Mouse (Mus musculus) midbrain, embryonic 11.5 days (tissue): ENCODE measurements around the gene Paqr7. TPM values are rescaled to one million over a fixed set of nuclear protein-coding genes. Genes with fewer than 3 reads are reported as not detected.

Experiments used
- ATAC-seq: fragments of 200-750 bp; cut with Nextera tagmentation; 2 replicates; pipeline ENCODE4 v1.8.0; 2017; ENCODE audit warnings: moderate TSS enrichment, moderate library complexity; ENCODE audit not compliant: low FRiP score
- DNase-seq: peaks from one replicate; pipeline ENCODE4 v3.0.0; 2015; ENCODE audit warnings: low spot score; ENCODE audit errors: missing footprints
- H3K27ac ChIP-seq: fragments of 300-500 bp; sonication (generic); 2 replicates; pipeline ENCODE4 v1.5.1; 2014; ENCODE audit warnings: low read depth, low read length
- H3K27me3 ChIP-seq: fragments of 300-500 bp; sonication (generic); 2 replicates; pipeline ENCODE4 v1.6.1; 2014; ENCODE audit warnings: mild to moderate bottlenecking, low read length, moderate library complexity, mixed read lengths; ENCODE audit not compliant: control insufficient read depth, insufficient read depth
- H3K36me3 ChIP-seq: fragments of 300-500 bp; sonication (generic); 2 replicates; pipeline ENCODE4 v1.6.1; 2014; ENCODE audit warnings: mild to moderate bottlenecking, low read length, moderate library complexity, mixed read lengths; ENCODE audit not compliant: control insufficient read depth, insufficient read depth
- H3K4me1 ChIP-seq: fragments of 300-500 bp; sonication (generic); 2 replicates; pipeline ENCODE4 v1.6.1; 2014; ENCODE audit warnings: low read length; ENCODE audit not compliant: control insufficient read depth, insufficient read depth
- H3K4me2 ChIP-seq: fragments of 300-500 bp; sonication (generic); 2 replicates; pipeline ENCODE4 v1.6.1; 2014; ENCODE audit warnings: mild to moderate bottlenecking, moderate library complexity
- H3K4me3 ChIP-seq: fragments of 300-500 bp; sonication (generic); 2 replicates; pipeline ENCODE4 v1.5.1; 2014; ENCODE audit warnings: low read depth, low read length
- H3K9ac ChIP-seq: fragments of 300-500 bp; sonication (generic); 2 replicates; pipeline ENCODE4 v1.6.1; 2014; ENCODE audit warnings: low read length
- H3K9me3 ChIP-seq: fragments of 300-500 bp; sonication (generic); 2 replicates; pipeline ENCODE4 v1.6.1; 2016; ENCODE audit warnings: low read length; ENCODE audit not compliant: control insufficient read depth
- WGBS: fragments of 180-500 bp; shearing (Covaris S2); extraction: QIAGEN DNeasy Blood & Tissue Kit; methylation state at CpG from one replicate; pipeline ENCODE4 v1.1.7; 2014; 5-methylcytosine and 5-hydroxymethylcytosine counted together
- polyA plus RNA-seq: library from polyadenylated mRNA; unstranded; fragments of >200 nt; fragmentation: Nextera tagmentation; extraction: Ambion mirVana; gene quantifications from 2 replicates; pipeline ENCODE4 v1.2.1, GENCODE M21; 2014

The Paqr7 gene
- polyA plus RNA-seq, 1 experiment from 2014 or later = 1.3 TPM

GRCm38 (mm10) chr4:134534124-134534886, 37.8 kb downstream of the Paqr7 start:
- ATAC-seq (peak; percentile 28), DNase-seq (peak; percentile 94)
- no peaks in the 10 kb centered on the region for H3K27me3 ChIP-seq
- peak overlapping the region; percentile 95 for H3K4me2 ChIP-seq
- peaks cover 13% of the 10 kb centered on the region for H3K4me1 ChIP-seq
- peak overlapping the region; percentile 64 for H3K27ac ChIP-seq
- peaks cover 16% of the 10 kb centered on the region for H3K36me3 ChIP-seq
- H3K9me3 ChIP-seq = no peaks in the 10 kb centered on the region
- under 1% methylated on average over 57 of the region's 57 CpGs for WGBS
- H3K4me3 ChIP-seq = peak overlapping the region; percentile 90
- H3K9ac ChIP-seq = peak overlapping the region; percentile 82

GRCm38 (mm10) chr4:134534932-134535786, 38.7 kb downstream of the Paqr7 start, which contains the start of gene Mtfr1l:
Gene Mtfr1l, minus strand, starts transcription at chr4:134535387.
- under 1% methylated on average over 71 of the region's 71 CpGs for WGBS
- H3K4me3 ChIP-seq = peak within 1 kb of the TSS; percentile 90

DNA sequence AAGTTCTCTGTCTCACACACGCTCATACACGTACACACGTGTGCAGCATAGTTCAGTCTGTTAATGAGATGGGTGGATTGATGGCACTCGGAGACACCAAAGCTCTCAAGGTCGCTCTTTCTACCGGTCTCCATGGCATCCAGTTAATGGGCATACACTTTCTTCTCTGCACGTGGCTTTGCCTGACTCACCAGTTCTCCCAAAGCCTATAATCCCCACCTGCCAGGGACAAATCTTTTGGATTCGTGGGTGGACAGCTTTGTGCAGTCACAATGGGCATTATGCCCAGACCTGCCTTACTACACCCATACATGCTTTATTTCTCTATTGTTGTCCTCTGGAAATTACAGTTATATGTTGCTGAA, 39.3 kb downstream of the Paqr7 start:
- 15% methylated on average over 8 of the region's 8 CpGs for WGBS
- 0 out of 2 replicates have a peak, but pooled peaks cover 5% of the 10 kb centered on the region for H3K36me3 ChIP-seq
- H3K4me2 ChIP-seq = peak overlapping the region; percentile 95
- H3K27me3 ChIP-seq = no peaks in the 10 kb centered on the region
- H3K27ac ChIP-seq = no peak overlapping the region
- ATAC-seq = no peak; the same call in 1 of the 2 replicates
- peak overlapping the region; percentile 90 for H3K4me3 ChIP-seq
- H3K9ac ChIP-seq = peak overlapping the region; percentile 69
- DNase-seq = no peak
- no peaks in the 10 kb centered on the region for H3K9me3 ChIP-seq
- H3K4me1 ChIP-seq = peaks cover 13% of the 10 kb centered on the region

More at GRCm38 (mm10) chr4:134534932-134535786, 38.7 kb downstream of the Paqr7 start, which contains the start of gene Mtfr1l:
- DNase-seq (peak; percentile 99), ATAC-seq (peak; percentile 98)
- Histone ChIP-seq H3K27ac (peak within 1 kb of the TSS; percentile 64), H3K27me3 (no peaks in the 10 kb centered on the region), H3K9me3 (no peaks in the 10 kb centered on the region), H3K36me3 (peaks cover 9% of the 10 kb centered on the region; the same call in 1 of the 2 replicates), H3K4me1 (peaks cover 13% of the 10 kb centered on the region), H3K4me2 (peak within 1 kb of the TSS; percentile 95), H3K9ac (peak within 1 kb of the TSS; percentile 82)

- 87% methylated on average over 10 of the region's 10 CpGs for WGBS
- no peak overlapping the region for H3K9ac ChIP-seq
- ATAC-seq = no peak
- no peaks in the 10 kb centered on the region for H3K9me3 ChIP-seq
- no peak for DNase-seq
- H3K27ac ChIP-seq = no peak overlapping the region
- peaks cover 8% of the 10 kb centered on the region for H3K36me3 ChIP-seq
- no peak overlapping the region for H3K4me2 ChIP-seq
- H3K4me3 ChIP-seq = no peak overlapping the region
- peaks cover 5% of the 10 kb centered on the region for H3K4me1 ChIP-seq
- H3K27me3 ChIP-seq = no peaks in the 10 kb centered on the region
Observed at GRCm38 (mm10) chr4:134538997-134539580, 42.6 kb downstream of the Paqr7 start.

DNA sequence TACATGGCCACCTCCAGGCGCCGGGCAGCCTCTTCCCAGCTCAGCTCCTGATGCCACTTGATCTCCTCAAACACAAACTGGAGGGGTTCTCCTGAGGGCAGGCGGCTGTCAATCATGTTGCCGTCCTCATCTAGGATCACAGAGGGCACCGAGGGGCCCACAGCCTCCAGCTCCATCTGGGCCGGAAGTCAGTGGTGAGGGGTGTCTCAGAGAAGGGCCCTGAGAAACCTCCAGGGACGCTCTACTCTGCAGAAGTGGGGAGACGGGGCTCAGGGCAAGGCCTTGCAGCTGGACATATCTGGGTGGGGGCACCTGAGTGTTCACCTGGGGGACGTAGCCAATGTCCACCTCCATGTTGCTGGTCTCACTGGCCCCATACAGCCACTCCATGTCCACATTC, 46.2 kb downstream of the Paqr7 start:
- no peak overlapping the region for H3K4me2 ChIP-seq
- no peak overlapping the region for H3K9ac ChIP-seq
- 88% methylated on average over 9 of the region's 9 CpGs for WGBS
- no peak overlapping the region for H3K27ac ChIP-seq
- H3K9me3 ChIP-seq = no peaks in the 10 kb centered on the region
- peaks cover 13% of the 10 kb centered on the region for H3K36me3 ChIP-seq
- DNase-seq (no peak), ATAC-seq (peak; percentile 30; the same call in 1 of the 2 replicates)
- no peaks in the 10 kb centered on the region for H3K4me1 ChIP-seq
- no peak overlapping the region for H3K4me3 ChIP-seq
- no peaks in the 10 kb centered on the region for H3K27me3 ChIP-seq

GRCm38 (mm10) chr4:134543261-134543660, 46.8 kb downstream of the Paqr7 start:
- WGBS = 15% methylated on average over 5 of the region's 5 CpGs

GRCm38 (mm10) chr4:134546814-134547705, 50.6 kb downstream of the Paqr7 start:
- DNase-seq (no peak), ATAC-seq (no peak)
- Histone ChIP-seq H3K36me3 (peaks cover 19% of the 10 kb centered on the region), H3K4me1 (peaks cover 10% of the 10 kb centered on the region; the same call in 1 of the 2 replicates), H3K4me2 (no peak overlapping the region), H3K27me3 (no peaks in the 10 kb centered on the region), H3K9ac (no peak overlapping the region), H3K27ac (no peak overlapping the region), H3K4me3 (no peak overlapping the region), H3K9me3 (peaks cover 6% of the 10 kb centered on the region; the same call in 1 of the 2 replicates)
- 73% methylated on average over 9 of the region's 9 CpGs for whole genome bisulfite sequencing

More at GRCm38 (mm10) chr4:134543261-134543660, 46.8 kb downstream of the Paqr7 start:
- peaks cover 13% of the 10 kb centered on the region for H3K36me3 ChIP-seq
- H3K27me3 ChIP-seq = no peaks in the 10 kb centered on the region
- ATAC-seq = peak; percentile 65
- no peak overlapping the region for H3K9ac ChIP-seq
- no peak overlapping the region for H3K4me2 ChIP-seq
- no peaks in the 10 kb centered on the region for H3K4me1 ChIP-seq
- H3K4me3 ChIP-seq = no peak overlapping the region
- DNase-seq = peak; percentile 100
- no peaks in the 10 kb centered on the region for H3K9me3 ChIP-seq
- H3K27ac ChIP-seq = no peak overlapping the region
